Mouse (Mus musculus) thymus, adult 2 months (tissue): ENCODE measurements at regions not wholly inside any gene's neighbourhood (a gene's known extent, or its start where the extent isn't known, plus 50 kb on each side); places are given as distances from the start of the nearest gene placed in this dataset.

Experiments
- DNase-seq: peaks from one replicate; pipeline ENCODE4 v3.0.0; 2021
- H3K27ac ChIP-seq: fragments of 200-500 bp; 2 replicates; pipeline ENCODE4 v1.5.1; 2012; ENCODE audit warnings: low read length, control low read depth; ENCODE audit not compliant: control insufficient read depth, insufficient read depth
- H3K27me3 ChIP-seq: fragments of 200-500 bp; 2 replicates; pipeline ENCODE4 v1.6.1; 2012; ENCODE audit warnings: mild to moderate bottlenecking, low read length, moderate library complexity, mixed read lengths; ENCODE audit not compliant: control insufficient read depth, insufficient read depth
- H3K36me3 ChIP-seq: fragments of 200-500 bp; 2 replicates; pipeline ENCODE4 v1.6.1; 2012; ENCODE audit warnings: mild to moderate bottlenecking, low read length, moderate library complexity; ENCODE audit not compliant: control insufficient read depth, insufficient read depth
- H3K4me1 ChIP-seq: fragments of 200-500 bp; replicated peaks from 2 replicates; pipeline ENCODE4 v1.6.1; 2012; ENCODE audit warnings: low read length; ENCODE audit not compliant: control insufficient read depth, insufficient read depth
- H3K4me3 ChIP-seq: fragments of 200-500 bp; 2 replicates; pipeline ENCODE4 v1.5.1; 2012; ENCODE audit warnings: mild to moderate bottlenecking, low read length, control low read depth, moderate library complexity; ENCODE audit not compliant: control insufficient read depth, insufficient read depth
- CTCF ChIP-seq: fragments of 200-500 bp; IDR thresholded peaks from 2 replicates; pipeline ENCODE4 v1.5.1; 2012; ENCODE audit warnings: mild to moderate bottlenecking, control low read depth, low read length, moderate library complexity, borderline replicate concordance; ENCODE audit not compliant: control insufficient read depth, poor library complexity, insufficient read depth; ENCODE audit errors: extremely low read depth
- POLR2A ChIP-seq: fragments of 200-500 bp; IDR thresholded peaks from 2 replicates; pipeline ENCODE4 v1.6.1; 2012; ENCODE audit warnings: mild to moderate bottlenecking, low read length, control low read depth, moderate library complexity; ENCODE audit not compliant: control insufficient read depth, poor library complexity, insufficient read depth; ENCODE audit errors: extremely low read depth
- WGBS: fragments of 180-500 bp; shearing (Covaris S2); methylation state at CpG from one replicate; pipeline ENCODE4 v1.1.7; 2018; 5-methylcytosine and 5-hydroxymethylcytosine counted together

DNA sequence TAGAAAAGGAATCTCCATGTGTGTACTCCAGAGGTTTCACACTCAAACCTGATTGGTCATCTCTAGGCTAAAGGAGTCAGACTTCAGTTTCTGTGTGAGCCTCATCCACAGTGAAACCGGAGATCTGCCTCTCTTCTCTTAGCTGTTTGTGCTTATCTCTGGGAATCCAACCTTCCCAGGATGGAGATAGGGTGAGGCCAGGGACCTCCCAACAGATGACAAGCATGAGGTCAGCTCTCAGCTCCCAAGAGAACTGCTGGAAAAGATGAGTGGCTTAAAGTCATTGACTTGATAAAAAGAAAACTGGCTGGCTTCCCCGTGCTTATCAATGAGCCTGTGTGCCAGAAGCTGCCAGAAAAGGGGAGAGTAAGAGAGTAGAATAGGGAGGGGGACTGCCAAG is 224.3 kb upstream of the Bmp2 start:
- H3K27ac ChIP-seq = no peak overlapping the region
- H3K27me3 ChIP-seq = no peaks in the 10 kb centered on the region
- TF ChIP-seq CTCF (no peak), POLR2A (no peak)
- no peak for DNase-seq
- no peaks in the 10 kb centered on the region for H3K36me3 ChIP-seq
- 76% methylated on average over 2 of the region's 2 CpGs for WGBS
- H3K4me3 ChIP-seq = no peak overlapping the region
- H3K4me1 ChIP-seq = no peaks in the 10 kb centered on the region

DNA sequence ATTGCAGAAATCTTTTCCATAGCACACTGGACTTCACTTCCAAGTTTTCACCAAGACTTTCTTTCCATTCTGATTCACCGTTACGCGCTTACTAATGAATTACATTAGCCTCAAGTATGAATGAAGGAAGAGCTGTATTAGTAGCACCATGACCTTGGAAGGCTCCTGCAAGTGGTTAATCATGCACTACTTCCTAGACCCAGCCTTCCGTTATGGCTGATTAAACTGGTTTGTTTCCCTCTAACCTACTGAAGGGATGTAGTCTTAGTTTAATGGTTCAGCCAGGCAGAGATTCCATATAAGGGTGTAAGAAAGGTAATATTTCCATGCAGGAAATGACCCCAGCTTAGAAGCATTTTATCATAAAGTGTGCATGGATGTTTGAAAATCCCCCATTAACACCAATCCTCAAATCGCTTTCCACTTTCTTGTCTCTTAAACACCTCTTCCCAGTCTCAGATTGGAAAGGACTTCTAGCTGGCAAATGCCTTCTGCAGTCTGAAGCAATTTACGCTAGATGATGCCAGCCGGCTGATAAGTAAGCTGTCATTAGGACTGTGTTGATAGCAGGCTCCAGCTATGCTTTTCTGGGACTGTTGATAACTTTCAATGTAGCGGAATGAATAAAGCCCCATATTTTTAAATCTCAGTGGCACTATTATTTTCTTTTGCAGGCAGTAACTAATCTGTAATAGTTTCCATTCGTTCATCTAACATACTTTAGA is 215.6 kb upstream of the Bmp2 start:
- no peaks in the 10 kb centered on the region for H3K27me3 ChIP-seq
- H3K27ac ChIP-seq = no peak overlapping the region
- TF ChIP-seq POLR2A = no peak
- 94% methylated on average over 9 of the region's 9 CpGs for WGBS
- H3K4me3 ChIP-seq = no peak overlapping the region
- H3K36me3 ChIP-seq = no peaks in the 10 kb centered on the region
- DNase-seq = no peak
- H3K4me1 ChIP-seq = no peaks in the 10 kb centered on the region

GRCm38 (mm10) chr2:133338150-133338549 is 213.8 kb upstream of the Bmp2 start:
- H3K36me3 ChIP-seq = no peaks in the 10 kb centered on the region
- H3K27me3 ChIP-seq = no peaks in the 10 kb centered on the region
- H3K4me1 ChIP-seq = no peaks in the 10 kb centered on the region
- H3K27ac ChIP-seq = no peak overlapping the region
- TF ChIP-seq POLR2A (no peak), CTCF (no peak)
- H3K4me3 ChIP-seq = no peak overlapping the region
- no peak for DNase-seq
- 94% methylated on average over 3 of the region's 3 CpGs for WGBS

GRCm38 (mm10) chr2:133341352-133341751 is 210.6 kb upstream of the Bmp2 start:
- no peaks in the 10 kb centered on the region for H3K36me3 ChIP-seq
- WGBS = 82% methylated on average over 4 of the region's 4 CpGs
- DNase-seq = no peak
- no peak overlapping the region for H3K27ac ChIP-seq
- no peak for TF ChIP-seq POLR2A
- no peak for TF ChIP-seq CTCF
- no peaks in the 10 kb centered on the region for H3K27me3 ChIP-seq
- no peaks in the 10 kb centered on the region for H3K4me1 ChIP-seq
- H3K4me3 ChIP-seq = no peak overlapping the region

GRCm38 (mm10) chr2:133345964-133346788 is 205.8 kb upstream of the Bmp2 start:
- Histone ChIP-seq H3K27ac (no peak overlapping the region), H3K27me3 (no peaks in the 10 kb centered on the region), H3K4me3 (no peak overlapping the region), H3K36me3 (no peaks in the 10 kb centered on the region), H3K4me1 (no peaks in the 10 kb centered on the region)
- WGBS = 83% methylated on average over 12 of the region's 12 CpGs
- no peak for TF ChIP-seq POLR2A
- TF ChIP-seq CTCF = no peak
- DNase-seq = no peak

DNA sequence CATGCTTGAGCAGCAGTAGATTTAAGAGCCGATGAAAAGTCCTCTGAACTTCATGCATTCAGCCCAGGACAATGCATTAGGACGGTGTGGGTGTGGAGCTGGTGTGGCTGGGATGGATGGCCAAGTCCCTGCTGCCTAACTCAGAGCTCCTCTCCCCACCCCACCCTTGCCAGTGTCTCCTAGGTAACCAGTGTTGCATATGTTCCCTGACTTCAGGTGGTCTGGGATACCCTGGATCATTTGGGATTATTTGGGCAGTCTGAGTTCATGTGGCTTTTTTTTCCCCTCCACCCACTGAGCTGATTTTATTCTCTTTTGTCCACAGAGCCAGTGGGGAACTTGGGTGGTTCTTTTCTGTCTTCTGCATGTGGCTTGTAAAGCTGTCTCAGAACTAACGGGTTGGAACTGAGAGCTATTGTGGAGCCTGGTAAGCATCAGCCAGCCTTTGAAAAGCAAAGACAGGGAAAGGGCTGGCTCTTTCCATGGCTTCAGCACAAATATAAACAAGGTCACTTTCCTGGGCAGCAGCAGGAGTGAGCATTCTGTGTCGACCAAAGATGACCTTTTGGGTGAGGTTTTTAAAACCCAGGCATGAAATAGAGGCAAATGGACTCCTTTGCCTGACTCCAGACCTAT is 205.1 kb upstream of the Bmp2 start:
- no peak overlapping the region for H3K4me3 ChIP-seq
- H3K27ac ChIP-seq = no peak overlapping the region
- WGBS = 72% methylated on average over 4 of the region's 4 CpGs
- no peaks in the 10 kb centered on the region for H3K4me1 ChIP-seq
- no peak for DNase-seq
- no peaks in the 10 kb centered on the region for H3K27me3 ChIP-seq
- H3K36me3 ChIP-seq = no peaks in the 10 kb centered on the region
- no peak for TF ChIP-seq POLR2A
- TF ChIP-seq CTCF = no peak
